Mouse (Mus musculus) lung, postnatal 36 days (tissue): ENCODE results near the gene Camk1d.
A peak's percentile ranks its signal among the peaks of the same experiment; 100 is the strongest.

Experiments used
- DNase-seq: peaks from one replicate; pipeline ENCODE4 v3.0.0; 2022; ENCODE audit warnings: mixed read lengths

The Camk1d gene

DNA sequence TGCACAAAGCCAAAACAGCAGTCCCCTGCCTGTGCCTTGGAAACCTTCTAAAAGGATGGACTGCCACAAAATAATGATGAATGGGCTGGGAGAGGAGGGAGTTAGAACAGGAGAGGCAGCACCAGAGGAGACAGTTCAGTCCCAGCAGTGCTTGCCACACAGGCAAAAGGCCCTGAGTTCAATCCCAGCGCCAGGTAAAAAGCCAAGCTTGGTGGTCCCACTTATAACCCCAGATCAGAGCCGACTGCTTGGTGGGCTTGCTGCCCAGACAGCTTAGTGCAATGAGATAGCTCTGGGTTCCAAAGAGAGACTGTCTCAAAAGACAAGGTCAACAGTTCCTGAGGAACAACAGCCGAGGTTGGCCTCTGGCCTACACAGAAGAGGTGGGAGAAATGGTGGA is 58.0 kb downstream of the Camk1d start:
- no peak for DNase-seq

- no peak for DNase-seq
Measured at GRCm38 (mm10) chr2:5652071-5652470, 62.2 kb downstream of the Camk1d start.

DNA sequence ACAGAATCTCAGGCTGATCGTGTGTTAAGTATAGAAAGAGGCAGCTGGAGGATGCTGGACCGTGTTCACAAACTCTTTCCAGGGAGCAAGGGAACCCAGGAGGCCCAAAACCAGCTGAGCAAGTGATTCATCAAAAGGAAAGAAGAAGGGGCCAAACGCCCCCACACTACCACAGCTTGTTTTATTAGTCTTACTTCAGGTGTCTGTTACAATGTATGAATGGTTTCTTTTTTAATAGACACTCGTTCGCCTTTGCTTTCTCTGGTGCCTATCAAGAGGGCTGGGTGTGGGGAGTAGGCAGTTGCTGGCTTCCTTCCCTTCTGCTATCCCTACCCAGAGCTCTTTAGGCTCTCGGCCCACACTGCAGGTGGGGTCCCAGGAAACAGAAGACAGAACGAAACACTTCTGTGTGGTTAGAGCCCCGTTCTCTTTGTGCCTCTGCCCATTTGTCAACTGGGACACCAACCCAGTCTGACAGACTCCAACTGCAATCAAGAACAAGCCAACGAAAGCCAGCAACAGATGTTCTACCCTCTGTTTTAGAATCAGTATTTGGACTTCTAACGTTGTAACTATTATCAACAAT is 62.9 kb downstream of the Camk1d start:
- no peak for DNase-seq

GRCm38 (mm10) chr2:5649226-5649625 is 65.1 kb downstream of the Camk1d start:
- no peak for DNase-seq

- no peak for DNase-seq
Measured at GRCm38 (mm10) chr2:5648764-5649163, 65.6 kb downstream of the Camk1d start.

DNA sequence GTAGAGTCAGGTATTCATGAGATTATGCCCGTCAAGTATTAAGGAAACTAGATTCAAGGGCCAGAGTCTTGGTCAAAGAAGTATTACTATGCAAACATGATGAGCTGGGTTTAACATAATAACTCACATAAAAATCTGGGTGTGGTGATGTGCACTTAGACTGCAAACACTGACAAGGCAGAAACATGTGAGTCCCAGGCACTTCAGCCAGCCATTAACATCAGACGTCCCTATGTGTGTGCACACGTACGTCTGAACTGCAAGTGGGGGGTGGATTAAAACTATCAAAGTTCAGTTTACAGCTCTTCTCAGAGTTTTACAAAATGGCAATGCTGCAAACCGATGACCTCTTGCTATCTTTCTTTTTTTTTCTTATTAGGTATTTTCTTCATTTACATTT is 68.0 kb downstream of the Camk1d start:
- DNase-seq, result no peak

DNA sequence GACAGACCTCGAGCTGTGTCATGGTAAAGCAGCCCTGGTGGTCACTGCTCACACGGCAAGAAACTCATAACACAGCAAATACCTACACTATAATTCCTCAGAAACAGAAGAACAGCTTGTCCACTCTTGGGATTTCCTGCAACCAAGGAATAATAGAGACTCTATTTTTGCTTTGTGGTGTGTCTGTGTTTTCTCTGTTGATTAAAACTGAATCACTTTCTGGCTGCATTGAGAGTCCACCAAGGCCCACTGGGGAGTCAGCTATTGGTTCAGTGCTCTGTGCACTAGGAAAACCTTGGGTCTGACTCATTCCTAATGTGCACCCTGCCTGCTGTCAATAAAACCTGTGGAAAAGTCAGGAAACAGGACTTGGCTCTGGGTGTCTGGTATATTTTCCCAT is 68.7 kb downstream of the Camk1d start:
- no peak for DNase-seq

GRCm38 (mm10) chr2:5643937-5644336 is 70.4 kb downstream of the Camk1d start:
- DNase-seq, result no peak

DNA sequence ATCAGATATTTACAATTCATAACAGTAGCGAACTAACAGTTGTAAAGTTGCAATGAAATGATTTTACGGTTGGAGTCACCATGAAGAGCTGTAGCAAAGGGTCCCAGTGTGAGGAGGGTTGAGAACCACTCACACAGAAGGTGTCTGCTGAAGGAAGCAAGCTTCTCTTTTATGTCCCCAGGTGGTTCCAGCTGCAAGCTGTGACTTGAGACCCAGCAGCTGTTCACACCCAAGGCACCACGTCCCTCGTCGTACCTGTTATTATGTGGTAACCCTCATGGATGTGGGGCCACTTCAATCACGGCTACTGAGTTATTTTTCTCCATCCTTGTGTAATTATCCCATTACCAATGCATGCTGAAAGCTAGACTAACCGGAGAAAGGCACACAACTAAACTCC is 71.1 kb downstream of the Camk1d start:
- no peak for DNase-seq

- peak; percentile 5 for DNase-seq
Measured at GRCm38 (mm10) chr2:5642624-5643023, 71.7 kb downstream of the Camk1d start.

GRCm38 (mm10) chr2:5641678-5642077 is 72.6 kb downstream of the Camk1d start:
- no peak for DNase-seq

GRCm38 (mm10) chr2:5640586-5640985 is 73.7 kb downstream of the Camk1d start:
- DNase-seq, result no peak

- no peak for DNase-seq
Measured at GRCm38 (mm10) chr2:5636801-5637742, 77.2 kb downstream of the Camk1d start.

GRCm38 (mm10) chr2:5632355-5632684 is 82.0 kb downstream of the Camk1d start:
- no peak for DNase-seq

- no peak for DNase-seq
Measured at GRCm38 (mm10) chr2:5631676-5632354, 82.5 kb downstream of the Camk1d start.

DNA sequence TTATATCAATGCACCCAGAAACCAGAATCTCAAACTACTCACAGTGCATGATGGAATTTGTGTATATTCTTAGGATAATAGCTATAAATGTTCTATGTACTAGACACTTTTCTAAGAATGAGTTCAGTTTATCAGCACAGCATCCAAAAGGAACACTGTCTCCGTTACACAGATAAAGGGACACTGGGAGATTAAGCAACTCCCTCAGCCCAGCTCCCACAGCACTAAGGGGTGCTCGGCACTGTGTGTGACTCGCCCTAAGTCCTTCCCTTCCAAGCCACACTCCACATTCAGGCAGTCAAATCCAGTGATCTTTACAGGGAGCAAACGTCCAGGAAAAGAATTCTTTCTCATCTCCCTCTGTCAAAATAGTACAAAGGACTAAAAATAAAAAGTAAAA is 83.6 kb downstream of the Camk1d start:
- DNase-seq, result no peak

DNA sequence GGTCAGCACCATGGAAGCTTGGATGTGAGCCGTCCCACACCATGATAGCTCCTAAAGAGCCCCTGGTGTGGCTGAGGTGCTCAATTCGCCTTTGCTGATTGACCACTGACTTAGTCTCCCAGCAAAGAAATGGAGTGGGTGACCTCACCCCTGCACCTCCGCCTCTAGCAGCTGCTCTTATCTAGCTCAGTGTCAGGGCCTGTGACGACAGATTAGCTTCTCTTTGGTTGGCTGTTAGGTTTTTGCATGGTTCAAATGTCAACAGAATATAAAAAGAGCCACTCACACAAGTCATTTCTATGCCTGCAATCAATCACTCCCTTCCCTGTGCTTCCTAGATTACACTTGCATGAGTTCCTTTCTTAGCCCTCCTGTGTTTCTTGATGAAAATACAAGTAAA is 89.9 kb downstream of the Camk1d start:
- DNase-seq, result no peak

DNA sequence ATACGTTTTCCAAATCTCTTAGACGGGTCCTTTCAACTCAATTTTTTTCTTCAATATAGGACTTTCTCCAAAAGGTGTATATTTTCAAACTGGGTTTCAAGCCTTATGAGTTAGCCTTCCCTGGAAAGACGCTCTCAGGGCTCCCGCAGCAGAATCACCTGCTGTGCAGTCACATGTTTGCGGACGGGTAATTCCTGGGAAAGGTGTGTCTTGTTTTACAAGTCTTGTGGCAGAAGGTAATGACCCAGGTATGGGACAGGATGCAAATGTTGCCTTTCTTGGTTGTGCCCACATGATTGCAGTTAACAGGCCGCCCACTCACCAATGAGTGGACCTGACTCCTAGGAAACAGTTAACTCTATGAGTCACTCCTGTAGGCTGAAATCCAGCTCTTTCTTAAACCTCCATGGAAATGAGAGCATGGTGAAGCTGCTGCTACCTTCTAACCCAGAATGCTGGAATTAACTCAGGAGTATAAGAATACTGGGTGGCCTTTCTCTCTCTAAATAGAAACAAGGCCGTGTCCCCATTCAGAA is 95.9 kb downstream of the Camk1d start:
- DNase-seq, result no peak

GRCm38 (mm10) chr2:5614896-5615295 is 99.4 kb downstream of the Camk1d start:
- peak; percentile 9 for DNase-seq

DNA sequence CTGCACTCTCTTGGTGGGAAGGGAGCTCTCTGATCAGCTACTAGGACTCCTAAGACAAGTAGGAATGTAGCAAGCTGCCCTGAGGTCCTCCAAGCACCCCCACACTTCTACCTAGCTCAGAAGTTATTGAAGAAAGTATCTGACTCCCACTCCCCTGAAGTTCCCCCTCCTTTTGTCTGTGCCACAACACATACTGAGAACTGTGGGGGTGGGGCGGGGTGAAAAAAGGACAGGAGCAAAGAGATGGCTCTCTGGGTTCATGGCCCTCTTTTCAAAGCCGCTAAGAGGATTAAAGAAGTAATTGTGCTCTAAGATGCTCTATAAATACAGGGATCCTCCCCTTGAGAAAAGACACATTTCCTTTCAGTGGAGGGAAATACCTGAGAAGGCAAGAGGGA is 100.0 kb downstream of the Camk1d start:
- no peak for DNase-seq

DNA sequence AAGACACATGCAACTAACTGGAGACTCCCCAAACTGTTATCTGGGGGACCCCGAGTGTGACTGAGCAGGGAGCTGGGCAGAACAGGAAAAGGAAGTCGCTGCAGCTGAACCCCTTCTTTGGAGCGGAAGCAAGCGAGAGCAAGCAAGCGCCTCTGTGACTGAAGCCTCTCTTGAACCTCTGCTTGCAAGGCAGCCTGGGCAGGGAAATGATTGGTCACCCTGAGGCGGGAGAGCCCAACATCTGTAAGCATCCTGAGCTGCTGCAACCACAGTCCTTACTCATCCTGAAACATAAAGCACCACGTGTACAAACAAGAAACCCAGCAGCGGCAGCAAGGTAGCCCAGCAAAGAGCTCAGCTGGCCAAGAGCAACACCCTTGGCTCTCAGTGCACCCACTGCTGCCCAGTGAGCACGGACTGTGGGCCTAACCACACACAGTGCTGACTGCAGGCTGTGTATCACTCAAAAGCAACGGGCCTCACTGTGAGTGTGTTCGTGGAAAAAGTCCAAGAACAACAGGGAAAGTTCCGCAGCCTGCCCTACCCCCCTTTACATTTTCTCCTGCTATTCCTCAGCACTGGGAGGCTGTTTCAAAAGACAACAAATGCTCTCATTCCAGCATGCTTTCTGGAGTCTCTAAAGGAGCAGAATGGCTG is 100.5 kb downstream of the Camk1d start:
- DNase-seq, result peak; percentile 6

DNA sequence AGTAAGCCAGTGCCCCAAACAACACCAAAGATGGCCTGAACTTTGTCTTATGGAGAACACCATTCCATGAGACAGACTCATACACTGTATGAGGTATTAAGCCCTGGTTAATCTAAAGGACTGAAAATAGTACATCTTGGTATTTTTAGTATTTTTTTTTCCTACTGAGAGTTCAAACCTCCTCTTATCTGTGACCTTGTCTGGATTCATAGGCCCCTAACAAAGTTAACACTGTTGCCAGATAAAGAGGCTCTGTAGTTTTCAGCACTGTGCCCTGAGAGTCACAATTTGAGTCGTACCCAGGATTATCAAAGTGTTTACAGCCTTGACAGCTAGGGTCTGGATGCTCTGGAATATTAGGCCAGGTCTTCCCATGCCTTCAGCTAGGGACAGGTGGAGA is 102.7 kb downstream of the Camk1d start:
- DNase-seq, result no peak

GRCm38 (mm10) chr2:5610521-5610920 is 103.8 kb downstream of the Camk1d start:
- DNase-seq, result no peak
